Mouse (Mus musculus) Muller cell, postnatal 12 days (primary cell): ENCODE data around the gene Crybg1.

ENCODE experiments used
- DNase-seq: peaks from one replicate; pipeline ENCODE4 v3.0.0-alpha.2; 2015; ENCODE audit errors: inconsistent ontology term

The Crybg1 gene

DNA sequence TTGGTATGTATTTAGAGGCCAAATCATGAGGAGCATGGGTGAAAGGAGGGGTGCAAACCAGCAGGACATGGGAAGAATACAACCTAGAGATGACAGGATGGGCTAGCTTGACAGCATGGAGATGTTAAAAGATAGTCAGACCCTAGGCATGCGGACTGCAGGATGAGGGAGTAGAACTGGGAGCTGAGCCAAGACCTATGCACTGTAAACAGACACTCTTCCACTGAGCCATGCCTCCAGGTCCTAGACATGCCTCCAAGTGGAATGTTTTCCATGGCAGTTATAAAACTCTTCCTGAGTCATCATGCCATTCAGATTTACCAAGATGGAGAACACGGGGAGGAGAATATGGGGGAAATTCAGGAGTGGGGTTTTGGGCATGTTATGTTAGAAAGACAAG, 53.9 kb downstream of the Crybg1 start:
- peak; percentile 52 for DNase-seq

DNA sequence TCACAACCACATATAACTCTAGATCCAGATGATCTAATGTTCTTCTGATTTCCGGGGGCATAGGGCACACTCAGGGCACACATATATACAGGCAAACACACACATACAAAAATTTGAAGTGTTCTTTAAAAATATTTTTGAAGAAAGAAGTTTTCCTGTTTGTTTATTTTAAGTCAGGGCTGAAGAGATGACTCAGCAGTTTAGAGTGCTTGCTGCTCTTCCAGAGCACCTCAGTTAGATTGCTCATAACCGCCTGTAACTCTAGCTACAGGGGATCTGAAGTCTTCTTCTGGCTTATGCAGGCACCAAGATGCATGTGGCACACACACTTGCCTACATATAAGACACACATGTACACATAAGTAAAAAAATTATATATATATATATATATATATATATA, 56.9 kb downstream of the Crybg1 start:
- no peak for DNase-seq

DNA sequence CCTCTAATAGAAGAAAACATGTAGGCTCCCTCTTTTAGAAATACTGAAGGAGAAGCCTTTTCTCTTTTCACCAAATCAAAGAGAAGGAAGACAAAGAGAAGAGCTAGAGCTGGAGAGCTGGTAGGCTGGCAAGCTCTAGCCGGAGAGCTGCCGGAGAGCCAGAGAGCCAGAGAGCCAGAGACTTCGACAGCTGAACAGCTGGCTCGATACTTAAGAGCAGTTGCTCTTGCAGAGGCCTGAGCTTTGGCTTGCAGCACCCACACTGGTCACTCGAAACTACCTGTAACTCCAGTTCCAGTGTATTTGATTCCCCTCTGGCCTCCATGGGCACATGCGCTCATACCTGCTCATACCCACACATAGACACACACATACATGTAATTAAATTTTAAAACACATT, 68.3 kb downstream of the Crybg1 start:
- no peak for DNase-seq

DNA sequence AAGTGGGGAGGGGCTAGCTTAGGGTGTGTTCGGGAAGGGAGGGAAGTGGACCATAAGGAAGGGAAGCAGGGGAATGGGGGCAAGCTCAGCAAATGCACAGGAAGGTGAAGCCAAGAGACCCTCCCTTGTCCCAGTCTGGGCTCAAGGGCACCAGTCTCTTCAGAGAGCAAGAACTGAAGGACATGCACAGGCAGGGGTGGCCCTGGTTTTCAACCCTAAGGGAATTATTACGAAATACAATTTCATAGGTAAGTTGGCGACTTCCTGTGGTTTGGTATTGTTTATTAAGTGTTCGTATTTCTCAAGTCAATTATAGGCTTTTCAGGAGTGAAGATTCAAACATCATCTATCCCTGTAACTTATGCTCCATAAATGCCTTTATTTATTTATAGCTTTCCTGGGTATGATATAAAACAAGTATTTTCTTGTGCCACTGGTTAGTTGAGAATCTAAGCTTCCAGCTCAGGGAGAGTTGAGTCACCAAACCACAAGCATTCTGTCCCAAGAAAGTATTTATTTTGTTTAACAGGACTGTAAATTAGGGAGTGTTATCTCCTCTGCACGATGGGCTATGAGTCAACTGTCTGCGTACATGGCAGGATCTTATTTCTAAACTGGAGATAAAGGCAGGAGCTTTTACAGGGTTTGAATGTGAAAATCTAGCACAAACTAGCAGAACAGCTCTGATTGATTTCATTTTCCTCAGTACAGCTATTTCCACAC, 69.7 kb downstream of the Crybg1 start:
- DNase-seq = peak; percentile 83

DNA sequence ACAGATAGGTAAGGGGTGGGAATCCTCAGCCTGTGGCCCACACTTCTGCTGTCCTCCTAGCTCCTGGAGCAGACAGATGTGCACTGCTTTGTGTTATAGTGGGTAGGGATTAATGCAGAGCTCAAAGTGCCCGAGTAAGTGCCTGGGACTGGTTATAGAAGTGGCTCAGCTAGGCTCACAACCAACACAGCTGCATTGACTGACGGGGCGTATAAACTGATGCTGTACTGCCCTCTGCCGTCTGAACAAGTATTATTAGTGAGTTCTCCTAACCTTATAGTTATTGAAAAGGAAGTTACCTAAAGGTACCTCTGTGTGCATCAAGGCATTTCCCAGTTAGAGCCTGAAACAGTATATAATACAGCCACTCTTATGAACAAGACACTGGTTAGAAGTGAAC, 77.6 kb downstream of the Crybg1 start:
- peak; percentile 60 for DNase-seq

DNA sequence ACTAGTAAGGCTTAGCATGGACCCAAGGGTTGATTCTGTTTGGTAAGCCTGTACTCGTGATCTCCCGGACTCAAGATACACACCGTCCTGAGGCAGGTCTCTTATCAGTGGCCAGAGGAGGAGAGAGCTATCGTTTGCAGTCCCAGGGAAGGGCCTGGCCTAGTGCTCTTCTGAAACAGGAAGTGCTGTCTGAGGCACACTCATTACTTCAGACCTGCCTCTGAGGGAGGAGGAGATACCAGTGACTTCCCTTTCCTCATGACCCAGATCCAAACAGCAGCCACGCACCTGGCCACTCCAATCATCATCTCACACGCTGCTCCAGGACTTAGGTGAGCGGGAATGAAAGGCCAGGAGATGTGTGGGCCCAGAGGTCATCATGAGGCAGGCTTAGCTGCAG, 79.5 kb downstream of the Crybg1 start:
- no peak for DNase-seq

DNA sequence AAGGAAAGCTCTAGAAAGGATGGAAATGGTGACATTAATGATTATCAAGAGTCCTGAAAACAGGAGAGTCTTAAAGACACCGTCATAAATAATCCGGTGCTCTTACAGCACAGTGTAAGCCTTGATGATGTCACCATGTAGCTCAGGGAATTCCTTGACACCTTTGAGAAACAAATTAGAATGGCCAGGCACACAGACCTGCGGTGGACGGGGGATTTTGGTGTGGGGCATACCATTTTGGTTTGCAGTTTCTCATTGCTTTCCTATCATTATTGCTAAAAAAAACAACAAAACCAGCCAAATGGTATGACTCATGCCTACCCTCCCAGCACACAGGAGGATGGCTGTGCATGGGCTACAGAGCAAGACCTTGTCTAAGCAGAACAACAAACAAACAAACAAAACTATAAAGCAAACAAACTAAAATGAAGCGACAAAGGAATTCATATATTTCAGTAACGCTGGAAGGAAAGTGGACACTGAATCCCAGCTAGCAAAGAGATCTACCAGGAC, 82.7 kb downstream of the Crybg1 start:
- DNase-seq = no peak

DNA sequence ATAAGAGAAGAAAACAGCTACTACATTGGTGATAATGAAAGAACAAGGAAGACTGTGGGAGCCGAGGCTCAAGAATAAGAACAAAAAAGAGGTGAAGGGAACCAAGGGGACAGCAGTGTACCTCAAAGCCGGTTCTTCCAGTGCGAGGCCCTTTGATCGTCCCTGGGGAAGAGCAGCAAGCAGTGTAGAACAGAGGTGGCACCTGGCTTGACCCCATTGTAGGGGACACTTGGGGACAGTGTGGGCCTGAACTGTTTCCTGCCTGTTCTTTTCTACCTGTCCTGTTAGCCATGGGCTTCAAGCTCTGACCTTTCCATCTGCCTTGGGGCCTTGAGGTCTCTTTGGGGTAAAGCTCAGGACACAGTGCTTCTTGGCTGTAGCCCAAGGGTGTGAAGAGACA, 85.7 kb downstream of the Crybg1 start:
- DNase-seq = no peak

DNA sequence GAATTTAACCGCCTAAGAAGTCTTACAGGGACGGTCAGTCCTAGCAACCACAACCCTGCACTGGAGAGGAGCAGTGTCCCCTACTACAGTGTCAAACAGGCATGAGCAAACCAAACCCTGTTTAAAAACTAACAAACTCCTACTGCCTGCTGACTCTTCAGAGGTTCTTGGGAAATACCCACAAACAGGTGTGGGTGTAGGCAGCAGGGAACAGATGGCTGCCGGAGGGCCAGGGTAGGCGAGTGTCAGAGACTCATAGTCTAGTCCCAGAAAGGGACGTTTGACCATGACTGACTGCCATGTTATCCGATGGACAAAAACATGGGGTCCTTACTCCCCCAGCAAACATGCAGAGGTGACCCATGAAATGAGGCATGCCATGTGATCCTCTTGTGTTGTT, 97.7 kb downstream of the Crybg1 start:
- no peak for DNase-seq

DNA sequence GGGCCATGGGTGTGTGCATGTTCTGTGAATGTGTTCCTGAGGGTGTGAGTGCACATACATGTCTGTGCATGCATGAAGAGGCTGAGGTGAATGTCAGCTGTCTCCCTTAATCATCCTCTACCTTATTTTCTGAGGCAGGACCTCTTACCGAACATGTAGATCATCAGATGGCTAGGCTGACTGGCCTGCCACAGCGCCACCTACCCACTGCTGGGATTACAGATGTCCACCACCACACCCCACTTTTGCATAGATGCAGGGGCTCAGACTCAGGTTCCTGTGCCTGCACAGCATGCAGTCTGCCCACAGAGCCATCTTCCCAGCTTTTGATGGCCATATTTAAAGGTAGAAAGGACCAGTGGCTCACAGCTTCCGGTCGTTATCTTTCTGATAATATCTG, 103.9 kb downstream of the Crybg1 start:
- DNase-seq = no peak

DNA sequence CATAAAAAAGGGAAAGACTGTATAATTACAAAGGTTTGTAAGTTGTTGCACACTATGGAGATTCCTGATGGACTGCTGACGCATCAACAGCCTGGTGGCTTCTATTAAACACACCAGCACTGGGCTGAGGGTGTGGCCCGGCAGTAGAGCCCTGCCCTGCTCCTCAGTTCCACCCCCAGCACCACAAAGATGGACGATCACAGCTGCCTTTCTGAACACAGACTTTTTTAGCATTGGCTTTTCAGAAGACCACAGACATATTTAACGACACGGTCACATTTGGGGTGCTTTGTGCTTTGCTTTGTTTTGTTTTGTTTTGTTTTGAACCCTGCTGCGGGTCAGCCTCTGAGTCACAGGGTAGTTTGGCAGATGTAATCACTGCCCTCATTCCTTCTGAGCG, 105.0 kb downstream of the Crybg1 start:
- peak; percentile 82 for DNase-seq

DNA sequence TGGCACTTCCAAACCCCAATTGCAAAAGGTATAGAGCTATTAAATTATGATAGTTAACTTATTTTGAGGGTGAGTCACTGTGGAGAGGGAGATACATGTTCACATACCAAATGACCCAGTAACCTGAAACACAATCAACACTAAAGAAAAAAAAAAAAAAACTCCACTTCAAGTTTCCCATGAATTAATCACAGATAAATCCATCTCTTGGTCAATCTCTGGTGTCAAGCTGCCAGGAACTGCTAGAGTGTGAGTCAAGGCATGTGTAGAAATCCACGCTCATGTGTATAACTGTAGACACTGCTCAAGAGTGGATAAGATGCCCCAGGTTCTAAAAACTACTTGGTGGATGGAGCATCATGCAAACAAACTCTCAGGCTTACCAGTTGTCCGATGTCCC, 109.5 kb downstream of the Crybg1 start:
- no peak for DNase-seq

DNA sequence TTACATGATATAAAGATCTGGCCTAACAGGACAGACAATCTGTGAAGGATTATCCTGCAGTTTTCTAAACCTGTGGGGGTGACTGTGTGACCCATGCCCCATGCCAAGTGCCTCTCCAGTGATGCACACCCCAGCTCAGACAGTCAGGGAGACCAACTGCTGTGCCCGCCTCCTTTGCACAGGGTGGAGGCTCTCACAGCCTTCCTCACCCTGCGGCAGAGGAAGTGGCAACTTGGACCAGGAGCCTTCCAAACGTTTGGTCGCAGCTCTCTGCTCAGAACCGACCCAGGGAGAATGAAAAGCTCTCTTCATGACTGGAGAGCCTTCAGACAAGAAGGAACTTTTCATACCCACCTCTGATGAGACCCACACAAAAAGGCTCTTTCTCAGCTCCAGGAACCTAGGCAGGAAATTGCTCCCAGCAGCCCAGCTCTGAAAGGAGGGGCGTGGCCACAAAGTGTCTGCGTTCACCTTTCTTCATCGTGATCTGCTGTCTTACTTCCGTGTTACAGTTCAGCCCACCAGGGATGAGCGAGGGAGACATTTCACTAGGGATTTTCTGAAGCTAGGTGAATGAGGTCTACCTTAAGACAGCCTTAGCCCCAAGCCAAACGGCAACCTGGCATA, 110.6 kb downstream of the Crybg1 start:
- DNase-seq = no peak

DNA sequence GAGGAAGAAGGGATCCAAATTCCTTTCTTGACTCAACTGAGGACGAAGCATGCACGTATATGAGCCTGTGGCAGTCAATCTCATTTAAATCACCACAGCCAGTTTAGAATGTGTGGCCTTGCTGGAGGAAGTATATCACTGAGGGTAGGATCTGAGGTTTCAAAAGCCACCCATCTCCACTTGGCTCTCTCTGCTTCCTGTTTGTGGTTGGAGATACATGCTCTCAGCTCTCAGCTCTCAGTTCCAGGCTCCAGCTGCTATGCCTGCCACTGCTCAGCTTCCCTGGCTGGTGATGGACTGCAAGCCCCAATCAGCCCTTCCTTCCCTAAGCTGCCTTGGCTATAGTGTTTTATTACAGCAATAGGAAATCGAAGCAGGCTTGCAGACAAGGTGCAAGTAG, 119.1 kb downstream of the Crybg1 start:
- DNase-seq = no peak

DNA sequence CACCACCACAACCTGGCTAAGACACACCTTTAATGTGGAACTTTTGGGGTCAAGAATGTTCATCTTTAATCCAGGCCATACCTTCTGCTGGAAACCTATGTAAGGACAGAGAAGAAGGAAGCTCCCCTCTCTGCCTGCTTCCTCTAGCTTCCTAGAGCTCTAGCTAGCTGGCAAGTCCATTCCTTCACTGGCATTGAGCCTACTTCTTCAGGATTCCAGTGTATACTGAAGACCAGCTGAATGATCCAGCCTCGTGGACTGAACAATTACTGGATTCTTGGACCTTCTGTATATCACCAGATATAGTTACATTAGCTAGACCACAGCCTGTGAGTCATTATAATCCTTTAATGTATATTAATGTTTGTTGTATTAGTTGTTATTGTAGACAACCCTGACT, 121.4 kb downstream of the Crybg1 start:
- no peak for DNase-seq

DNA sequence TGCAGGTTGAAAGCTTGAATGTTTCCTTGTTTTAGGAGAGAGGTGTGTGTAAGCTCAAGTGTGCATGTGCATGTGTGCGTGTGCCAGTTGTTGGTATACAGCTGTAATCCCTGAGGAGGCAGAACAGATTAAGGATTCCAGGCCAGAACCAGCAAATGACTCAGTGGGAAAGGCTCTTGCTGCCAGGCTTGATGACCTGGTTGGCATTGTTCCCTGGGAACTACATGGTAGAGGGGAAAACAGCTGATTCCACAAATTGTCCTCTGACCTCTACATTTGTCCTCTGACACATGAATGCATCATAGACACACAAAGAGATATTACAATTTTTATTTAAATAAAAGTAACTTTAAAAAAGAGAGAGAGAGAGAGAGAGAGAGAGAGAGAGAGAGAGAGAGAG, 122.5 kb downstream of the Crybg1 start:
- peak; percentile 70 for DNase-seq

DNA sequence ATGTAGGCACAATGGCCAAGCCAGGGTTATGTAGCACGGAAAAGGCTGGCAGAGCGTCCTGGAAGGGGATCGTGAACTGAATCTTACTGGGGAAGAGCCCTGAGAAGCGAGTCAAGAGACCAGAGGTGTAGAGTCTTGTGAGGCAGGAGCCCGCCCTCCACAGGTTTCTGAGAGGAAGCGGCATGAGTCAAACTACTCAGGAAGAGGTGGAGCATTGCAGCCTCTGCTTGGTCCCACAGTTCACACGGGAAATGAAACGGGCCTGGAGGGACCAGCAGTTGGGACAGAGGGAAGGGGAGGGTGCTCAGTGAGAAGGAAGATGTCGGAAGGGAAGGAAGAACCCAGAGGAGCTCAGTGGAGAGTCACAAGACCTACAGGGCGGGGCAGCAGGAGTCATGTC, 123.9 kb downstream of the Crybg1 start:
- no peak for DNase-seq

DNA sequence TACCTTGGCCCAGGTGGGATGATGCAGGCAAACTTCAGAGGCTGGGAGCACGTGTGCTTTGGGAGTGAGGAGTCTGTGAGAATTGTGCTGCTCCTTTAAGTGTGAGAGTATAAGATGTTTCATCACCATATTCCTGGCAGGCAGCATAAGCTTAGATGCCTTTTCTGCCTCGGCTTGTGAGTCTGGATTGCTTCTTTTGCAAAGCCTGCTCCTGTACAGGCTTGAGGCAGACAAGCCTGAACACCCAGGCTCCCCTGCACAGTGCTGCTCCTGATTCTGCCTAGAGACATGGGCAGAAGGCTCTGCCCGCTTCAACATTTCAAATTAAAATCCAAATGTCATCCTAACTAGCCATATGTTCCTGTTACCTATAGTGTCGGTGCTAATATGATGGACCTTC, 128.5 kb downstream of the Crybg1 start:
- no peak for DNase-seq

DNA sequence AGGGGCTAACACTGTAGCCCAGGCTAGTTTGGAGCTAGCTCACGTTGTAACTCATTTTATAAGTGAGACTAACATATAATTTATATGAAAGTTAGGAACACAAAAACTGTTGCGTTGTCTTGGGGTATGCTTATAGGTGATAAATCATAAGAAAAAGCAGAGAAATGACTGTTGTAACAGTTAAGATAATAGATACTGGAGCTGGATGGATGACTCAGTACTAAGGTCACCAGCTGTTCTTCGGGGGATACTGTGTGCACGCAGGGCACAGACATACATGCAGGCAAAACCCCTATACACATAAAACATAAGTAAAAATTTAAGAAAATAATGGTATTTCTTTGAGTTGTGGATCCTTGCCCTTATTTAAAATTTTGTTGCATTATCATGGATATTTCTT, 130.1 kb downstream of the Crybg1 start:
- DNase-seq = no peak

DNA sequence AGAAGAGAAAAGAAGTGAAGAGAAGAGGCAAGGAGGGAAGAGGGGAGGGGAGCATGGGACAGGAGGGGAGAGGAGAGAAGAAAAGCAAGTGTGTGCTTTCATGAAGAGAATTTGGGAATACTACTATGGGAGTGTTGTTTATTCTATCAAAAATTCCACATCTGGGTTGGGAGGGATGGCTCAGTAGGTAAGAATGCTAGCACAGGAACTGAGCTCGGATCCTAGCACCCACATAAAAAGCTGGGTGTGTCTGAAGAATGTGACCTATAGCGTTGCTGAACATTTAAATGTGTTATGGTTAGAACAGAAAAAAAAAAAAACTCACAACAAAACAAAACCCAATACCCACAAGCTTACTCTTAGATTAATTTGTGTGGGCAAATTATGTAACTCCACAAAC, 133.0 kb downstream of the Crybg1 start:
- no peak for DNase-seq

DNA sequence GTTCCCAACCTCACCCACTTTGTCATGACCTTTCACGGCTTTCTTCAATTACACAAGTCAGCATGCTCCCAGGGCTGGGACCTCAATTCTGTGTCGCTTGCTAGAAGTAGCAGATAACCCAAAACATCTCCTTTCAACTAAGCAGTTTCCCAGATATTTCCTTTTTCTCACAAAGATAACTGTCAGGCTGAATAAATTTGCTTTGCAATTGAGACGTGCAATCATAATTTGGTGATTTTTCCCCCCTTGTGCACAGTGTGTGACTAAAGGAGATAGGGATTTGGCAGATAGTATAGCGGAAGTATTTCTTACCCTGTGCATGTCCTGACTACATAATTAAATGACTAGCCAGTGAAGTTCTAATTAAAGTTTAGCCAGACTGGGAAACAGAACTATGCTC, 134.8 kb downstream of the Crybg1 start:
- peak; percentile 45 for DNase-seq

DNA sequence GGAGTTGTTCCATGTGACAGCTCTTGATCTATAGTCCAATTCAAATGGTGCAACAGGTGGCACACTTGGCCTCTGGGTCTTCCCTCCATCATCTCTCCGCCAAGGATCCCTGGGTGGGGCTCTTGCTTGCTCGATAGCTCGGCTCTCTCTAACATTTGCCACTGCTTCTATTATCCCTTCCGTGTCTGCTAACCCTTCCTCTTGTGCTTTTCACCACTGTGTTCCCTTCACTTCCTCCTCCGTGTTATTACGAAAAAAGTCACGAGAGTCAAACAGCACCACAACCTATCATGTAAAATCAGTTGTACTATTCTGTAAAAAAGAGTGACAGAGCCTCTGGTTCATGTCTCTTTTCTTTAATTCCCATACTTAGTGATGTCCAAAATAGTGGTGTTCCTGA, 137.2 kb downstream of the Crybg1 start:
- DNase-seq = no peak

DNA sequence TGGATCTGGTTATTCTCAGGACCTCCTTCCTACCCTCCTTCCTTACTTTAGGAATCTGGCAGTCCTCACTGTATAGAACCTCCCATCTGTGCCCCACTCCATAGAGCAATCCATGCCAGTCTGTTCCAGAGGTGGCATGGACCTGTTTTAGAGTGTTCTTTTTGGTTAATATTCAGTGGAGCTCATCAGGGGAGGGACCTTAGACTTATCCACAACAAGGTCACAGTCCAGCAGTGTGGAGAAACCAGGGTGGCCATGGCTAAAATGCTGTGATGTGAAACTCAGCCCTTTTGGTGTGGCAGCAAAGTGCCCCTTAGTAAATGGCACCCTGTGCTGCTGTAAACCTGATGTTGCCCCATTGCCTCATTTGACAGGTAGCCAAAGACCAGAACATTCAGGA, 139.8 kb downstream of the Crybg1 start:
- no peak for DNase-seq

DNA sequence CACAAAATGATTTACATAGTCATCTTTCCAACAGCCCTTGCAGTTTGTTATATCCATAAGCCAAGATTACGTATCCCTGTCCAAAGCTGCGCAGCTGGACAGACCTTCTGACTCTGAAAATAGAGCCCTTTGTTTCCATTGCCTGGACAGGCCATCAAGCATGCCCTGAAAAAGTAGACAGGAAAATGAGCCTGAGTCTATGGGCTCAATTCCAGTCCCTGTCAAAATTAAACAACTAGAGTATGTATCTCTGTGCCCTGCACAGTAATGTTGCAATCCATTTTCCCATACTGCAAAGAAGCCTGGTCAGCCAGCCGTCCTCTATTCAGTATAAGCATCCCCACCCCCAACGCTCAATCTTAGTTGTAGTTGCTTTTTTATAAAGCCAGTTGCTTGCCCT, 141.8 kb downstream of the Crybg1 start:
- no peak for DNase-seq
